Mouse (Mus musculus) liver, postnatal 0 days (tissue): ENCODE data around the gene Ambra1. TPM values are rescaled to one million over a fixed set of nuclear protein-coding genes. Genes with fewer than 3 reads are reported as not detected.
A peak's percentile ranks its signal among the peaks of the same experiment; 100 is the strongest.

Source experiments
- ATAC-seq: fragments of 200-750 bp; cut with Nextera tagmentation; 2 replicates; pipeline ENCODE4 v1.8.0; 2017; ENCODE audit warnings: mild to moderate bottlenecking, moderate library complexity
- DNase-seq: peaks from one replicate; pipeline ENCODE4 v3.0.0-alpha.2; 2016
- H3K27ac ChIP-seq: fragments of 300-500 bp; sonication (generic); 2 replicates; pipeline ENCODE4 v1.5.1; 2014; ENCODE audit warnings: antibody characterized with exemption, moderate library complexity, mild to moderate bottlenecking, low read depth
- H3K27me3 ChIP-seq: fragments of 300-500 bp; sonication (generic); 2 replicates; pipeline ENCODE4 v1.6.1; 2014; ENCODE audit warnings: low read length, control low read depth, mixed read lengths; ENCODE audit not compliant: insufficient read depth
- H3K36me3 ChIP-seq: fragments of 300-500 bp; sonication (generic); replicated peaks from 2 replicates; pipeline ENCODE4 v1.6.1; 2014; ENCODE audit warnings: mild to moderate bottlenecking, control low read depth, low read length, moderate library complexity, mixed read lengths; ENCODE audit not compliant: insufficient read depth
- H3K4me1 ChIP-seq: fragments of 300-500 bp; sonication (generic); 2 replicates; pipeline ENCODE4 v1.6.1; 2014; ENCODE audit warnings: antibody characterized with exemption, mild to moderate bottlenecking, control low read depth; ENCODE audit not compliant: insufficient read depth
- H3K4me2 ChIP-seq: fragments of 300-500 bp; sonication (generic); 2 replicates; pipeline ENCODE4 v1.6.1; 2014; ENCODE audit warnings: low read depth, mild to moderate bottlenecking, low read length, moderate library complexity, mixed read lengths
- H3K4me3 ChIP-seq: fragments of 300-500 bp; sonication (generic); 2 replicates; pipeline ENCODE4 v1.5.1; 2014; ENCODE audit warnings: low read depth, low read length
- H3K9ac ChIP-seq: fragments of 300-500 bp; sonication (generic); replicated peaks from 2 replicates; pipeline ENCODE4 v1.6.1; 2014; ENCODE audit warnings: mild to moderate bottlenecking, moderate library complexity
- H3K9me3 ChIP-seq: fragments of 300-500 bp; sonication (generic); 2 replicates; pipeline ENCODE4 v1.6.1; 2016; ENCODE audit warnings: mild to moderate bottlenecking, control low read depth, low read length, mixed read lengths
- CTCF ChIP-seq: sonication (generic); IDR thresholded peaks from 2 replicates; pipeline ENCODE4 v1.5.1; 2016; ENCODE audit warnings: antibody characterized with exemption, low read depth
- EP300 ChIP-seq: IDR thresholded peaks from 2 replicates; pipeline ENCODE4 v1.6.1; 2016; ENCODE audit warnings: antibody characterized with exemption, low read depth, mild to moderate bottlenecking
- WGBS: fragments of 180-500 bp; shearing (Covaris S2); extraction: QIAGEN DNeasy Blood & Tissue Kit; methylation state at CpG from one replicate; pipeline ENCODE4 v1.1.7; 2014; ENCODE audit not compliant: insufficient replicate concordance; 5-methylcytosine and 5-hydroxymethylcytosine counted together
- microRNA-seq: library from miRNA; unstranded; fragments of <30 nt; microRNA quantifications from one replicate; pipeline ENCODE4, GENCODE M21; 2016
- polyA plus RNA-seq: library from polyadenylated mRNA; unstranded; fragments of >200 nt; fragmentation: Nextera tagmentation; extraction: Ambion mirVana; gene quantifications from 2 replicates; pipeline ENCODE4 v1.2.1, GENCODE M21; 2015

Gene Ambra1
- polyA plus RNA-seq, 1 experiment from 2014 or later, result 3.5 TPM

DNA sequence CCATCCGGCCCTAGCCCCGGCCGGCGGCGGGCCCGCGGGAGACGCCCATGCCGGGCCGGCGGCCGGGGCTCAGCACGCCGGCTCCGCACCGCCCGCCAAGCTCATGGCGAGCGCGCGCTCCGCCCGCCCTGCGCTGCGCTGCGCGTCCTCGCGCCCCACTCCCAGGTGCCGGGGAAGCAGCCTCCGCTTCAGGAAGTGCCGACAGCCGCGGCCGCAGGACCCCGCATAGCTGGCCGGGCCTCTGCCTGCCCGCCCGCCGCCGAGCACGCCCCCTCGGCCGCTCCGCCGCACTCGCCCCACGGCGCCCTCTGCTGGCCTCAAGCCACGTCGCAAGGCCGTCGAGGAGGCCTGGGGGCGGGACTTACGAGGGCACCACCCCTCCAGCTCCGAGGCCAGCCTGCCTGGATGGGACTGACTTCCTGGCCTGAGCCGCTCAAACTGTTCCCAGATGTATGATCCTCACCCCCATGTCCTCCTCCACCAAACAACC lies 233.6 kb downstream of the Ambra1 start:
- Histone ChIP-seq H3K27me3 (no peaks in the 10 kb centered on the region; the same call in 1 of the 2 replicates), H3K4me3 (peak overlapping the region; percentile 72), H3K27ac (peak overlapping the region; percentile 91), H3K9me3 (no peaks in the 10 kb centered on the region), H3K4me2 (peak overlapping the region; percentile 94), H3K36me3 (no peaks in the 10 kb centered on the region; the same call in 1 of the 2 replicates), H3K9ac (peak overlapping the region; percentile 83), H3K4me1 (peaks cover 44% of the 10 kb centered on the region)
- TF ChIP-seq EP300 (no peak), CTCF (peak; percentile 89)
- ATAC-seq, result peak; percentile 95
- DNase-seq, result peak; percentile 96
- 0% methylated on average over 26 of the region's 57 CpGs for WGBS

DNA sequence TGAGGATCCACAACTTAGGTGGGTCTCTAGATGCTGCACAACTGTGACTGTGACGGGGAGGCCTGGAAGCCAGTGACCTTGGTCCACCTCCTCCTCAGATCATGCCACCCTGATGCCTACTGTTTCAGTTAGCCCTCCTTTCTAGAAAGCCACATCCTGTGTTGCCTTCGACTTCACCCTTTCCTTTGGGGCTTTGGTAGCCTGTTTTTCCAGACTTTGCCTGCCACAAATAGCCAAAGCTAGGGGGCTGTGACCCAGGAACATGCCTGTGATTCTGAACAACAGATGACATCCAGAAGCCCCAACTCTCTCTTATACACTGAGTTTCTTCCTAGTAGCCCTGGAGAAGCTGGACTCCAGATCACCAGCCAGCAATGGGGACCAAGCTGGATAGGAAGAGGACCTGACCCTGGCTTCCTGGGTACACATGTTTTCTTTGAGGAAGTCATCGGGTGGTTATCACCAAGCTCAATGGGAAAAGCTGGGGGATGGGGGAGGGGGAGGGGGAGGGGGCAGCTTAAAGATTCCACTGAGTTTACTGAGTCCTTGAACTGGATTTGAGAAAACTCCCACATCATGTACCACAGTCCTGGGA lies 234.8 kb downstream of the Ambra1 start:
- peak overlapping the region; percentile 47; the same call in 1 of the 2 replicates for H3K9ac ChIP-seq
- H3K27ac ChIP-seq, result peak overlapping the region; percentile 68
- peak overlapping the region; percentile 72 for H3K4me3 ChIP-seq
- TF ChIP-seq EP300, result no peak
- no peak for TF ChIP-seq CTCF
- peaks cover 4% of the 10 kb centered on the region; the same call in 1 of the 2 replicates for H3K27me3 ChIP-seq
- 44% methylated on average over 3 of the region's 3 CpGs for WGBS
- H3K36me3 ChIP-seq, result no peaks in the 10 kb centered on the region
- peak overlapping the region; percentile 94 for H3K4me2 ChIP-seq
- no peak for DNase-seq
- H3K4me1 ChIP-seq, result peaks cover 32% of the 10 kb centered on the region
- ATAC-seq, result no peak
- no peaks in the 10 kb centered on the region for H3K9me3 ChIP-seq

DNA sequence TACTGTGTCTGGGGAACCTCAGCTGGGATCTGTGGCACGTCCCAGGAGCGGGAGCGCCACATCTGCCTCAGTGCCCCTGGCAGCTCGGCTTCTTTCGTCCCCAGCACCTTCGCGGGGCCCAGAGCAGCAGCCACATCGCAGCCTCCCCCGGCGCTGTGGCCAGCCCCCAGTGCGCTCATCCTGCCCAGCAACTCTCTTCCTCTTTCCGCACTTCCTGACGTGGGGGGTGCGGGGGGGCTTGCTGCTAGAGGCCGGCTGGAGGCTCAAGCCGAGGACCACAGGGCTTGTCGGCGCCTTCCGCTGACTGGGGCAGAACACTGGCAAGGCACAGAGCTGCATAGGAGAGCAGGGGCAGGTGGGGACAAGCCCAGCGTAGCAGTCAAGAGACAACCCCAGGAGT lies 235.5 kb downstream of the Ambra1 start:
- peaks cover 28% of the 10 kb centered on the region for H3K4me1 ChIP-seq
- TF ChIP-seq CTCF (no peak), EP300 (no peak)
- peaks cover 4% of the 10 kb centered on the region; the same call in 1 of the 2 replicates for H3K27me3 ChIP-seq
- H3K9ac ChIP-seq, result peak overlapping the region; percentile 47
- H3K36me3 ChIP-seq, result no peaks in the 10 kb centered on the region
- 16% methylated on average over 19 of the region's 20 CpGs for WGBS
- H3K27ac ChIP-seq, result peak overlapping the region; percentile 68
- peak overlapping the region; percentile 94 for H3K4me2 ChIP-seq
- ATAC-seq (no peak), DNase-seq (peak; percentile 77)
- peak overlapping the region; percentile 72 for H3K4me3 ChIP-seq
- H3K9me3 ChIP-seq, result no peaks in the 10 kb centered on the region

DNA sequence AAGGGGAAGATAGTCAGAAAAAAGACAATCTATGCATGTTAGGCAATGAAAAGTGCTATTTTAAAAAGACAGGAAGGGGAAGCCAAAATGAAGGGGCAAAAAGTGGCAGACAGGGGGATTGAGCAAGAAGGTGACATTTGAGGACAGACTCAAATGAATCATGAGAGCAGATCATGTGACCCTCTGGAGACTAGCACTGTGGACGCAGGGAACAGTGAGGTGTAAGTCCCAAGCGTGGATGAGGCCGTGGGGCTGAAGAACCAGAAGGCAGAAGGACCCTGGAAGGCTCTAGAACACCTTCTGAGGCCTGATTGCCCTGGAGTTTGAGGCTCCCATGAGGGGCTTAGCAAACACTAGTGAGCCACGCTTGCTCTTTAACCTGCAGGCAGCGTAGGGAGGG lies 236.4 kb downstream of the Ambra1 start:
- H3K27ac ChIP-seq, result peak overlapping the region; percentile 68
- H3K4me3 ChIP-seq, result no peak overlapping the region
- DNase-seq (no peak), ATAC-seq (no peak)
- no peaks in the 10 kb centered on the region for H3K9me3 ChIP-seq
- H3K4me1 ChIP-seq, result peaks cover 31% of the 10 kb centered on the region
- WGBS, result 61% methylated on average over 5 of the region's 5 CpGs
- no peaks in the 10 kb centered on the region for H3K36me3 ChIP-seq
- no peak overlapping the region for H3K9ac ChIP-seq
- H3K27me3 ChIP-seq, result peaks cover 4% of the 10 kb centered on the region; the same call in 1 of the 2 replicates
- TF ChIP-seq CTCF, result no peak
- no peak for TF ChIP-seq EP300
- no peak overlapping the region for H3K4me2 ChIP-seq

DNA sequence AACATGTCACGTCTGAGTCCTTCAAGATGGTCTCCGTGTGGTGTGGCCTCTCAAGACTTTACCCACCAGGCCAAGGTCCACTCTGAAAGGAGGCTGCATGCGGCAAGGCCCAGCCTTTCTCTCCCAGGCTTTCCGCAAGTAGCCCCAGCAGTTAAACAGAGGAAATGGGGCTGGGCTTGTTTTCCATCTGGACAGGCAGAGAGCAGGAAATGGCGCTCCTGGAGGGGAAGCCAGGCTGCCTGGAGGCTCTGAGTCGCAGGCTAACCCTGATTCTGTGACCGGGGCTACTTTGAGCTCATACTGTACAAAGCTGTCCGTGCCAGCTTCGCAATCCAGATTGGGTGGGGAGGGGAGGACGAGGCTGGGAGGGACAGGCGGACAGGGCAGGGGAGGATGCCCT lies 238.0 kb downstream of the Ambra1 start:
- DNase-seq, result no peak
- Histone ChIP-seq H3K4me2 (no peak overlapping the region), H3K4me3 (no peak overlapping the region), H3K9ac (no peak overlapping the region), H3K9me3 (no peaks in the 10 kb centered on the region), H3K27me3 (peaks cover 4% of the 10 kb centered on the region; the same call in 1 of the 2 replicates), H3K36me3 (no peaks in the 10 kb centered on the region), H3K27ac (peak overlapping the region; percentile 13; the same call in 1 of the 2 replicates), H3K4me1 (peaks cover 24% of the 10 kb centered on the region)
- no peak for ATAC-seq
- TF ChIP-seq EP300 (0 out of 2 replicates have a peak, but pooled peaks have one; percentile 13), CTCF (no peak)
- WGBS, result 44% methylated on average over 11 of the region's 11 CpGs

Small RNA genes lying within 50 kb of the gene (microRNA-seq; reads per million reads assigned to microRNA genes)
- not detected for gene Mir6999

Other genes with a start within 250 kb of the Ambra1 start
- gene Ckap5, start 203.4 kb upstream of the Ambra1 start, polyA plus RNA-seq, result 18.0 and 22.1 TPM in 2 replicates
- 1,300 and 1,356 TPM in 2 replicates for gene F2, start 93.7 kb upstream of the Ambra1 start, polyA plus RNA-seq
- 1.8 and 2.1 TPM in 2 replicates for gene Zfp408, start 80.3 kb upstream of the Ambra1 start, polyA plus RNA-seq
- 27.3 and 28.1 TPM in 2 replicates for gene Arhgap1, start 80.3 kb upstream of the Ambra1 start, polyA plus RNA-seq
- 8.6 and 9.0 TPM in 2 replicates for gene Atg13, start 19.6 kb upstream of the Ambra1 start, polyA plus RNA-seq
- 7.7 and 8.0 TPM in 2 replicates for gene Harbi1, start 19.3 kb upstream of the Ambra1 start, polyA plus RNA-seq
- not detected in 2 replicates for gene Chrm4, start 197.1 kb downstream of the Ambra1 start, polyA plus RNA-seq
- gene Mdk, start 202.2 kb downstream of the Ambra1 start, polyA plus RNA-seq, result 5.0 and 6.8 TPM in 2 replicates
- 0.13 and 0.20 TPM in 2 replicates for gene Gm9821, start 215.6 kb downstream of the Ambra1 start, polyA plus RNA-seq
- gene Dgkz, start 245.7 kb downstream of the Ambra1 start, polyA plus RNA-seq, result 13.9 and 15.9 TPM in 2 replicates